Mouse (Mus musculus): ENCODE measurements around the gene Baz2a.

- no peak for TF ChIP-seq CTCF (IDR thresholded peaks at IDR 0.05)
- TF ChIP-seq EP300 (IDR thresholded peaks at IDR 0.05): no peak
Observed at GRCm38 (mm10) chr10:128124831-128125230, 33.5 kb downstream of the Baz2a start.

Measured in lung, postnatal 0 days (tissue).